Mouse (Mus musculus) liver, postnatal 0 days (tissue): ENCODE measurements around the gene Ttn.

Experiments used
- CTCF ChIP-seq: sonication (generic); IDR thresholded peaks from 2 replicates; pipeline ENCODE4 v1.5.1; 2016; ENCODE audit warnings: antibody characterized with exemption, low read depth
- EP300 ChIP-seq: IDR thresholded peaks from 2 replicates; pipeline ENCODE4 v1.6.1; 2016; ENCODE audit warnings: antibody characterized with exemption, low read depth, mild to moderate bottlenecking

GRCm38 (mm10) chr2:76675949-76676348 is 306.4 kb downstream of the Ttn start:
- TF ChIP-seq CTCF, result no peak
- TF ChIP-seq EP300, result no peak
